Mouse (Mus musculus) kidney, postnatal 14 days (tissue): Measurements from ENCODE around the gene Fap.

Experiments used
- DNase-seq: peaks from one replicate; pipeline ENCODE4 v3.0.0; 2022; ENCODE audit warnings: mixed read lengths

Fap gene

DNA sequence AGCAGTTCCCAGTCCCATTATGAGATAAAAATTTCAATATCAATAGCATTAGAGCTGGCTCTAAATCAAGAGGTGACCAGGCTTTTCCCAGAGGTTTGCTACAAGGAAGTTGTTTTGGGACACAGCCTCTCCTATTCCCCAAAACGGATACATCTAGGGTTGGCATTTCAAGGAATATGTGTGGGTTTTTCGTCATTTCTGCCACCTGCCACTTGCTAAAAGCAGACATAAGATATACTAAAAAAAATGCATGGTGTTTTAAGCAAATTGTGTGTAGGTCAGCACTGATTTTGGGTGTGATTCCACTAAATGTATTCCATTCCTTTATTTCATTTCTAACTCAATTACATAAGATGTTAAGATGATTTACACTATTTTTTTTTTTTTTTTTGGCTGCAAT is 56.1 kb downstream of the Fap start:
- DNase-seq, result no peak

DNA sequence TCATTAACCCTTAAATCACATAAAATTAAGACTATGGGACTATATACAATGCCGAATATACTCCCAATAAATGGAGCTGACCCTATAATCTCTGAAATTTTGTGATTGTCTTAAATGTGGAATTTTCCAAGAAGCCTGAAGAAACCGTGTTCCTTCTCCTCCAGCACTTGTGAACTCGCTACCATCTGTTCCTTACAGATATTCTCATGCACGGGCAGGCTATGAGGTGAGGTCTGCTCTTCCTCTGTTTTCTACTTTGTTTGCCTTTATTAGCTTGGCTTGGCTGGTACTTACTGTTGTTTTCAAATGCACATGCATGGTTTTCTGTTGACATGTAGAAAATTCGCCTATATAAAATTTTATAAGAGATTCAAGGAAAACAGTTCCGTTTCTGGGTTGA is 59.4 kb downstream of the Fap start:
- no peak for DNase-seq

DNA sequence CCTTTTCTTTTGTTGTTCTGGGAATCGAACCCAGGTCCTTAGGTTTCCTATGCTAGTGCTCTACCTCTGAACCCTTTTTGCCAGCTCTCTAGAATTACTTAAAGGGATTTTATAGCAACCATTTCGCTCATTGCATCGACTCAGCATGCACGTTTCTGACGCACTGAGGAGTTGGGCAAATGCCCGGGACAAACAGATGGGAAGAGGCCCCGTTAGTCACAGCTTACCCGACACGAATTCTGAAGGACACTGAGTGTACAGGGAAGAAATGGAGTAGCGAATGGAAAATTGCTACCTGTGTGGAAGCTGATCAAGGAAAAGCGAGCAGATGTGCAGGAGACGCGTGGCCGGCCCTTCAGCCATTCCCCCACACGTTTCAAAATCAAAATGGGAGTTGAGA is 60.4 kb downstream of the Fap start:
- DNase-seq, result no peak

DNA sequence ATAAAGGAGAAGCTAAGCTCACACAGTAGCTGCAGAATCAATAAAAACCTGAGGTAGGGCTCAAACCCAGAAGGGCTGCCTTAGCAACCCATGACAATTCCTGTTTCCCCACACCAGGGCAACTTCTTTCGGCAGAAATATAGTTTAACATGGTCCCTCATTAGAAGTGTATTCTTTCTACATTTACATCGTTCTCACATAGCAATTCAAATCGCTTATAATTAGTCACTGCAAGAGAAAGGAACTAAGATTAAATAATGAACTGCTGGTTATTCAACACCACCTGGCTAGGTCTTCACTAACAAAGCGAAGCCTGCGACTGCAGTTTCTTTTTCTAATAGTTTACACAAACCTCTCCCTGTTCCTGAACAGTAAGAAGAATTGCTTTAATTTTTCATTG is 66.7 kb downstream of the Fap start:
- no peak for DNase-seq

DNA sequence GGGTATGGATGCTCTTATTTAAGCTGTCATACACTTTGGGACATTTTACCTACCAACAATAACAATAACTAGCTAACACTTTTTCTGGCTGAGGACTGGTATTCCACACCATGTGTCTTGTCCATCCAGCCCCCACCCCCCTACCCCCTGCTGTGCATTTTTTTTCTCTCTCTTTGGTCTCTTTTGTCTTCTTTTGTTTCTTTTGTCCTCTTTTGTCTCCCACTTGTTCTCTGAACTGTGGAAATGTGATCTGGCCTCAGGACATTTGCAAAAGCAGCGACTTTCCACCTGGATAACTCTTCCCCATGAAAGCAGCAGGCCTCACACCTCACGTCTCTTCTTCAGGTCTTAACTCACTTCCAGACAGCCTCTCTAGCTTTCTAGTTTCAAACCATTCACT is 67.4 kb downstream of the Fap start:
- DNase-seq, result no peak

DNA sequence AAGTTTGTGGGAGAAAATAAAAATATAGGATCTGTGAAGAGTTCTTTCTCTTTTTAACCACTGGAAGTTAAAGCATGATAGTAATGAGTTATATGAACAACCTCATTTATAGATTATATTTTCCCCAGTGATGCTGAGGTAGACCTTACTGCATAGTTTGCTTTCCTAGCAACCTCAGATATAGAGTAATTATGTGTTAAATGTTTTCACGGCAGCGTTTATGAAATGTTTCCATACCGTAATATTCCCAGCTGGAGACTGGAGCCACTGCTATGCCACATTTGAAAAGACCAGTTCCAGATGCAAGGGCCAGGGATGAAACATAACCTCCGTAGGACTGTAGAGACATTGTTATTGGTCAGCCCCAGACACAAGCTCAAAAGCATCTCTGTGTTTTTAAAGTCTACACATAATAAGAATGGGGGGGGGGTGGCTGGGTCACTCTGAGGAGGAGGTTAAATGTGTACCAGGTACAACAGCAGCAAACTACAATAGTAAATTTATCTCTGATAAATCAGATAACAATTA is 69.5 kb downstream of the Fap start:
- no peak for DNase-seq

DNA sequence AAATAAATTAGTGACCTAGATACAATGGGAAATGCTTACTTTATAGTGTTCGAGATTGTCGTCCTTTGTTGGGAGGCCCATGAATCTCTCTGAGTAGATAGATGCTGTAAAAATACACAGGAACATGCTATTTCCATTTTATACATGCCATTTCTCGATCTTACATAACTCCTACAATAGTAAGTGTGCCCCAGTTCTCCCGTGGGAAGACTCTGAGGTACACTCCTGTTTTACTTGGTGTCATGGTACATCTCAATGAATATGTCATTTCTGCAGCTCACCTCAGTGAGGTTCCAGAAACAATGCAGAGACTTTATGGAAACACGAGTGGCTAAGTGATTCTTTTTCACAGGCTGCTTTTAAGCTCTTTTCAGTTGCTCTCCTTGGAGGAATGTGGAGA is 70.5 kb downstream of the Fap start:
- DNase-seq, result no peak

DNA sequence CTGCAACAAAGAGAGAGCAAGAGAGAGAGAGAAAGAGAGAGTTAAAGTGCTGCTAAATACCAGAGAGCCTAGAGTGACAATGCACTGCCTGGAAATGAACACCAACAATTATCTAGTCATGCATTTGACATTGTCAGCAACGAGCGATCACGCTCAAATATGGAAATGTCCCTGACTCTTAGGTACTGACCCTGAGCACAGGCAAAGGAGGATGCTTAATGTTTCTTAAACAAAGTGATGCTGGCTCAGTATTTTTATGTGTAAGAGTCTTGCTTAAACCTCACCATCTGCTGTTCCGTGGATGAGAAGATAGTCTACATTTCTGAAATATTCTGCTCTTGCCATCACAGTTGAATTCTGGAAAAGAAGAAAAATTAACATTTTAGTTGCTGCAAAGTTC is 71.4 kb downstream of the Fap start:
- no peak for DNase-seq

DNA sequence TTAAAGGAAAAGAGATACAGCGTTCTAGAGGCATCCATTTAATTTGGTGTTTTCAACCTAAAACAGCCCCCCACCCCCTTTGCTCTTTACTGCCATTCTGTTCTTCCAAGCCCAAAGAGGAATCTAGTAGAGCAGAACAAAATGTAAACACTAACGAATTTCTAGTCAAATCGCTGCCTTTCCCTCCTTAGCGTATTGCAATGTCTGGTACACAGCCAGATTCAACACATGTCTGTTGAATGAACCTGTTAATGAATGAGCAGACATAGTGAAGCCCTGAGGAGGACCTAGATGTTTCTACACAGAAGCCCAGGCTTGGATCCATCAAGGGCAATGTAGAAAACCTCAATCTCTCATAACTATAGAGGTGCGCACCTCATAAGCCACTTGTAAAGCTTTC is 75.1 kb downstream of the Fap start:
- DNase-seq, result no peak

DNA sequence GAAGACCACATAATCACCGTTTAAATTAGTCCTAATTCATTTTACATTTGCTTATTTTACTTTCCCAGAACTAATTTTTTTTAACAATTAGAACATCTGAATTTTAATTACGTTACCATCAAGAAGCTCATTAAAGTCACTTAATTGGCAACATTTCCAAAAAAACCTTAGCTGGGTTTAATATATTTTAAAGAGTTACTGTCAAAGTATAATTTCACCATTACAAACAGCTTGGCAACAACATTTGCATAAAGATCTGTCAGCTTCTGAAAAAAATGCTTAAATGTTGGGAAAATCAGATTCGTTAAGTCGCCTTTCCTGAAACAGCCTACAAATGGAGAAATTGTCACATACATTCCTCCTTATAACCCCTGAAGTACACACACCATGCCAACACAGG is 75.8 kb downstream of the Fap start:
- DNase-seq, result no peak

DNA sequence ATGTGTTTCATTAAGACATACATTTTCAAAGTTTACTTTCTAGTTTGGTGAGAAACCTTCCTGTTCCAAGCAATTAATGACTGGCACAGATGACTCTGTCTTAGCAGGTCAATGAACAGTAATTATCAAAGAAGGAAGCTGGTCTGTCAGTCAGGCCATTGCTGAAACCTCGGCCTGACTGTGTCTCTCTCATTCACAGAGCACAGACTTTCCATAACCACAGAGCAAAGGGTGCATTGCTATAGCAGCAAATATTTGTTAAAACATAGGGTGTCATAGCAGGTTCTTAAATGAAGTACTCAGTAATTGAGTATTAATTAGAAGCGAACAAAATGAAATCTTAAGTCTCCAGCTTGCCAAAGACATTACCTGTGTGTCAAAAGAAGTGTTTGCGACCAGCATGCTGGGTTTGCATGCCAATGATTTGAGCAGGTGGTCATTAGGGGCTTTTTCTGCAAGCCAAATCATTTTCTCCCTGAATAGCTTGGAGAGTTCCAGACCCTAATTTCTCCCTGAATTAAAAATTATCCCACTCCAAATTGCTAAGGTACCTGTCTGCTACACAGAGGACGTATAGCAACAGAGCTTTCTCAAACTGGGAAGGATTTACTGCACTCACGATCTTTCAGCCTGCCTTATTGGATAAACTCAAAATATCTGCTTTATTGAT is 76.4 kb downstream of the Fap start:
- DNase-seq, result no peak

DNA sequence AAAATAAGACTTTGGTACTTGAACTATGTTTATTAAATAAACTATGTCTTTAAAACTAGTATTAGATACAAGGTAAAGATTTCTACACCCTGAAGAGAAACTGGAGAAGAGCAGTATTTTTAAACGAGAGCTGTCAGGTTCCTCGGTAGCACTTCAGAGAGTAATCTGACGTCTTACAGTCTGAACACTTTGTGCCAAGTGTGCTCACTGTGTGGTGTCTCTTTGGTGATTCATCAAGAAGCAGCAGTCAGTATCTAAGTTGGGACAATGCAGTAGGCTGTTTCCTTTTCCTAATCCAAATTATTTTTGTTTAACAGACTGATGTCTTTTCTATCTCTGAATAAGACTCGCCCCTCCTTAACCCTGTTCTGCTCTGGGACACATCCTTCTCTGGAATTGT is 78.5 kb downstream of the Fap start:
- DNase-seq, result no peak

DNA sequence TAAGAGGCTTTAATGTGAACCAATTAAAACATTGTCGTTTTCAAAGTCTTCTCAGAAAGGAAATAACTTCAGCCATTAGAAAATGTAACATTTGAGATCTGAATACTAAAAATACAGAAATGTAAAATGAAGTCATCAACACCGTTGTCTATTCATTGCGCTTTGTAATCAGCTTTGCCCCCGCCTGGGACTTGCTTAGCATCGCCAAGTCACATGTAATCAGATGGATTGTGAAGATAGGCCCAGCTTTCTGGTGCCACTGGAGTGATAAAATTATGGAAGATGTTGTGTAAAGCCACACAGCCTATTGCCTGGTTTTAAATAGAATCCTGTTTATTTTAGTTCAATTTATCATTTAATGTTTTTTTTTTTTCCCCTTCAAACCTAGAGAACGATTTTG is 84.0 kb downstream of the Fap start:
- DNase-seq, result no peak

DNA sequence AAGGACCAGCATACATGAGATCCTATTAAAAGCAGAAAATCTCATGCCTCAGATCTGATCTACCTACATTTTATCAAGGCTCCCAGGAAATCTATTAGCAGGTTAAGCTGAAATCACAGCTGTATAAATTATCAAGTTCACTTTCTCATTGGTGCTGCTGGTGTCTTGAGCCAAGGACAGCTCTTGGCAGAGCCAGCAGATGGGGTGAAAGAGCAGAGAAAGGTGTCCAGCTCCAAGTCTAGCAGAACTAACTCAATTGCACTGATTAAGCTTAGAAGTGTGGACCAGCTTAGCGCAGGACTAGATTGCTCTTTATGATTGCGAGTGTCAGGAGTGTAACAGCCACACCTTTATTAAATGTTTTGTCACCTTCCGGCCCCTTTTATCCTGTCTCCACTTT is 89.0 kb downstream of the Fap start:
- peak; percentile 6 for DNase-seq

DNA sequence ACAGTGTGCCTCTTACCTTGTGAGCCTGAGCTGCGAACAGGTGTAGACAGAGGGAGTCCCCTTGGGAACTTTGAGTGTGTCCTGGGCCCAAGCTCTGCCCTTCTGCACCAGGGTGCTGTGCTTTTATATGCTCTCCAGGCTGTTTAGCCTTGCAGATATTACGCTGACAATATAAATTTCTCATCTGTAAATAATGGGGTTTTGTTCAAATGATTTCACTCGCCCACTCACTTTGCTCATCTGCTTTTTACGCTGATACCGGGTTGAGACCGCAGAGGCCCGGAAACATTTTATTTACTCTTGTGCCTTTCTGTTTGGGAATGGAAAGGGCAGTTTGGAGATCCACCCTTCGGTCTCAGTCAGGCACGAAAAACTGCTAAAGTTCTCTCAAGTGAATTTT is 90.3 kb downstream of the Fap start, which contains the start of gene Gcg:
TSS of gene Gcg (minus strand) at position 101 of the 400 bp plus-strand sequence.
- no peak for DNase-seq

DNA sequence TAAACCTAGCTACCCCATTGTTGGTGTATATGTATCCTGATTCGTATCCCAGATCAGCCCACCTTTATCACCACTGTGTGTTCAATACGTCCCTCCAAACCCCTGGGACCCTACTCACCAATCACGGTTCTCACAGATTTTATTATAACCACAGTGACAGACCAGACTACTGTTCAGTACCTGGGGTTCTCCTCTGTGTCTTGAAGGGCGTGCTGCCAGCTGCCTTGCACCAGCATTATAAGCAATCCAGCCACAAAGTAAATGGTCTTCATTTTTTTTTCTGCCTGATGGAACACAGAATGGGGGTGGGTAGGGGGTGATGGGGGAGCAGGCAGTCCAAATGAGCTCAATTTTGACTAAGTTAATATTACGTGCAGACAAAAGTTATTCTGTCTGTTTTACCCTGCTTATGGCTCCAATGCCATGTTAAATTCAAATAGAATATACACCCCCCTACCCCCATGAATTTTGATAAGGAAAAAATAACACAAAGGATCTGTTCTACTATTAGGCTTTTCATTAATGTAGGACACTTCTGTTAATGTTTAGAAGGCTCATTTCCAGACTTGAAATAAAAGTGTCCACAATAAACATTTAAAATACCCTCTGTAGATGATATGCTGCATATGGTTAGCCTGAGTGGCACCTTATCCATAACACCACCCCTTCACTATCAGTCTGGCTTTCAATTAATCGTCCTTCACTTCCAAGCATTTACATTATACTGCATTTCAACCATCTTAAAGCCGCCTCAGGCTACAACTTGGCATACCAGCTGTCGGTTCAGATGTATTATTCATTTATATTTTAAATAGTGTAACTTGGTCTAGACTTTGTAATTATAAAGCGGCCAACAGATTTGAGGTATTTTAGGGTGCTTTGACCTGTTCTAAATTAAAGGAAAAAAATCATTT is 93.3 kb downstream of the Fap start:
- DNase-seq, result no peak

DNA sequence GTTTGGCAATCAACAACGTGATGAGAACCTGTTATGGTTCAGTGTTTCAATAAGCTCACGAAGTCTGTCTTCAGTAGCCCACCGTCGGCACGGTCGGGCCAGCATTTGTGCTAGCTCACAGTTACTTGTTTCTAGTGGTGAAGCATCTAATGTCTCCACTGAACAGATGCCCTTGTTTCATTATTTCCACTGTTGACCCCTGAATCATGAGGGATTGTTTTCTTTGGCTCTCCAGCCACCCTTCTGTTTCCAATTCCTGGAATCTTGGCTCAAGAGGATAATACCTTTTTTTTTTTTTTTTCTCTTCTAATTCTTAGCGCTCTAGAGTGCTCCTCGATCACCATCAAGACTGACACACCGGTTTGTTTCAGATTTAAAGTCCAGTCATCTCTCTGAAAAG is 104.3 kb downstream of the Fap start:
- DNase-seq, result no peak

DNA sequence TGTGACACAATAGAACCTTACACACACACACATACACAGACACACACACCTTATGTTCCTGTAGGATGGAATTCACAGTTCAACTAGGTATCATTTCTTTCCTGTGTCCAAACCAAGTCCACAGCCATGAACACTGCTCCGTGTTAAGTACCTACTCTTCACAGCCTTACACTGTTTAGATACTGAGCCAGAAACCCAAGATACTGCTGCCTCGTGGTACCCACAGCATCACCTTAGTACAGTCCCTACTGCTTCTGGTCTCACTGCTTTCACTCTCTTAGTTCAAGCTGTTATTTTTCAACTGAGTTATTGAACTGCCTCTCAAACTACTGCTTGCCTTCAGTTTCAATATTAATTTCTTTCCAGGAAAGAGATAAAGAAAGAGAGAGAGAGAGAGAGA is 110.6 kb downstream of the Fap start:
- no peak for DNase-seq

DNA sequence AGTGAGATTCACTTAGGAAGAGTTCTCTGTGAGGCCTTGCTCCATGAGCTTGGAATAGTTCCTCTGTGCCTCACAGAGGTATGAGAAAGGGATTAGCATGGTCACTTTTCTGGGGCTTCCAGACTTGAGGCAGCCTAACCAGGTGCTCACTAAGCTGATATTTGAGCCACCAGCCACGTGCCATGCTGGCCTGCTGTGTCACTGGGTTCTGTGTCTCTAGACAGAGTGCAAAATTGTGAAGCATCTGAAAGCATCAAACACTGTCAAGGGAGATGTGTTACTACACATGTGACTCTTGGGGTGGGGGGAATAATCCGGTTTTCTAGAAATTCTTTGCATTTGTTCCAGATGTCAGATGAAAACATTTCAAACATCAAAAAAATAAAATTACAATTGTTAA is 111.7 kb downstream of the Fap start:
- DNase-seq, result no peak

DNA sequence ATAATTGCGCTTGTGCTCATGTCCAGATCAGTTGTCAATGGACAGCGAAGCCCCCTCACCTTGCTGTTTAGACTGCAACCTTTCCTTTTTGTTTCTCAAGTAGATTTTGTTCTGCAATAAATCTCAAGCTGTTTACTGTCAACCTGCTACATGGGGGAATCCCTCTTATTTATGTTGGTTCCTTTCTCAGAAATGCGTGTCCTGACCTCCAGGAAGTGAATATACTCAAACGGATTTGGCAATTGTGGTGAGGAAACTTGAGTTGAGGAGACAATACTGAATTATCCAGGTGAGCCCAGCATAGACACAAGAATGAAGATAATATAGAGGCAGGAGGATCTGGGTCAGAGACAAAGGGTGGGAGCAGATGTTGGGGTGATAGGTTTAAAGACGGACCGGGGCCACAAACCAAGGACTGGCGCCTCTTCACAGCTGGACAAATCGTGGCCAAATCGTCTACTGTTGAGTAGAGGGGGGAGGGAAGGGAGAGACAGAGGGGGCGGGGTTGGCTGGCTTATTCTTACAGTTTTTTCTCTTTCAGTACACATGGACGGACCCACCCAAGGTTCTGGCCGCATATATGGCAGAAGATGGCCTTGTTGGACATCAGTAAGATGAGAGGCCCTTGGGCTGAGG is 112.9 kb downstream of the Fap start:
- DNase-seq, result no peak

DNA sequence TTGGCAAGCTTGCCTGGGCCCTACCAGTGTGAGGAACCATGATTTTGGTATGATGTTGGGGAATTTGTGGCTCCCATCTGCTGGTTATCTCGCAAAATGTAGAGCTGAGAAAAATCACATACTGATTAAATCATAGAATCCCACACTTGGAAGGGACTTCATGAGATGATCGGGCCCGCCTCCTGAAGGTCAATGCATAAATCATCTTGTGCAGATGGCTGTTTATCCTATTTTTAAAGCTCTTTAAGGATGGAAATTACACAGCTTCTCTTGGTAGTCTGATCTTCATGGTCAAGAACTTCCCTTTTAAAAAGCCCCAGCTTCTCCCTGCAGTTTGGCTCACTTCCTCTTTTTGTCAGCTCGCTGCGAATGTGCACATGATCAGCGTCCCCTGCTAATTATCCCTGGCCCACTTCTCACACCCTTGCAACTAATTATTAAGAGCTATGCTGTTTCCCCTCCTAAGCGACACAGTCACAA is 113.6 kb downstream of the Fap start:
- peak; percentile 15 for DNase-seq

DNA sequence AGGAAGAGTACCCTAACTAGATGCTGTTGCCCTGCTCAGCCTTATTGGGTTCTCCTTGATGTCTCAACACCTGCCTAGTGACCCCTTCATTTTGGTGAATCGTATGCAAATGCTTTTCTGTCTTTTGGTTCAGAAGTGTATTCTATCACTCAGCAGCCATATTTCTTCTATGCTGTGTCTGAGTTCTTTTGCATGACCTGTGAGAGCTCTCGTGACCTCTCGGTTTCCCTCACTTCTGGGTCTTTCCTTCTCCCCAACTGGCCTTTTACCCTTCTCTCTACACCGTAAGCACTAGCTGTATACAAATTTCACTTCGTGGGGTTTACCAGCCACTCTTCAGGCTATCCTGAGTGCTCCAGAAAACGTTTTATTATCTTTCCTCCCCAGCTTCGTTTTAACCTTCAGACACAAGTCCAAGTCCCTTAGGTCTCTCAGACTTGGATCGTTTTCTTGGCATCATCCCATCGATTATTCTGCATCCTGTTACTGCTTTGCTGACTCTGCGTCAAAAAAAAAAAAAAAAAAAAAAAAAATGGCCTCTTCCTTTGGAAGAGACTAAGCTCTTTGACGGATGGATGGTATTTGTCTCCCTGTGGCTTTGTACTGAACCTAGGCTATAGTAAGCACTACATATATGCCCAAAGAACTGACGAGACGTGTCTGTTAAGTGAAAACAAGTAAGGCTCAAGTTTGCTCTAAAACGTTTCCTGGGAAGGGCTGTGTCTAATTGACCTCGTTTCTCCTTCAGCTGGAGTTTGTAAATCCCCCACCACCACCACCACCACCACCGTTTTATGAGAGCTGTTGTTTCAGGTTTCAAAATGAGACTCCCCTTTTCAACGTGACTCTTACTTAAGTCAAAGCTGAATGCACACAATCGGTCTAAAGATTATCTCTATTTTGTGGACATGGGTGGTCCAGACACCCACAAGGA is 114.4 kb downstream of the Fap start:
- no peak for DNase-seq
